Mouse (Mus musculus): ENCODE measurements around the gene Ccr6.

- no peak for TF ChIP-seq CTCF (IDR thresholded peaks at IDR 0.05; ENCODE audit: insufficient read depth, low read depth, low read length)
- no peak for TF ChIP-seq POLR2A (IDR thresholded peaks at IDR 0.05; ENCODE audit: insufficient read depth, low read depth, low read length)
Observed at GRCm38 (mm10) chr17:8254914-8255313, 19.1 kb downstream of the Ccr6 start.
